Mouse (Mus musculus): ENCODE data around the gene Hoxc10.

Hoxc10 gene

GRCm38 (mm10) chr15:102945185-102946077 lies 21.2 kb upstream of the Hoxc10 start:
- DNase-seq: no peak

- no peak for DNase-seq
These were observed 19.3 kb upstream of the Hoxc10 start for GRCm38 (mm10) chr15:102947276-102947675.

GRCm38 (mm10) chr15:102948842-102949241 lies 17.8 kb upstream of the Hoxc10 start:
- DNase-seq: no peak

GRCm38 (mm10) chr15:102949696-102950095 lies 16.9 kb upstream of the Hoxc10 start:
- no peak for DNase-seq

- DNase-seq: no peak
These were observed 15.7 kb upstream of the Hoxc10 start for GRCm38 (mm10) chr15:102950877-102951276.

GRCm38 (mm10) chr15:102953561-102953960 lies 13.0 kb upstream of the Hoxc10 start:
- no peak for DNase-seq

- DNase-seq: no peak
These were observed 12.2 kb upstream of the Hoxc10 start, which contains the start of gene Hoxc11 for GRCm38 (mm10) chr15:102954192-102955006. Hoxc11 (plus strand) TSS chr15:102954427.

DNA sequence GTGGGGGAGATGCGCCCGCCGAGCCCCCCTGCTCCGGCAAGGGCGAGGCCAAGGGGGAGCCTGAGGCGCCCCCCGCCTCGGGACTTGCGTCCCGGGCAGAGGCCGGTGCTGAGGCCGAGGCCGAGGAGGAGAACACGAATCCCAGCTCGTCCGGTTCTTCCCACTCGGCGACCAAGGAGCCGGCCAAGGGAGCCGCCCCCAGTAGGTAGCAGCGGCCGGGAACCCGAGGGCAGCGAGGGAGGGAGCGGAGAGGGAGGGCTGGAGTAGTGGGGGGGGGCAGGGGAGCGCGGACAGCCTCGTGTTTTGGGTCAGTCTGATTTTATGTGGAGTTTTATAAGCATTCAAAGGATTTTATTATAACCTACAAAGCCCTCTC lies 11.6 kb upstream of the Hoxc10 start:
- DNase-seq: no peak

GRCm38 (mm10) chr15:102955833-102956640 lies 10.6 kb upstream of the Hoxc10 start:
- no peak for DNase-seq

GRCm38 (mm10) chr15:102956906-102957305 lies 9.7 kb upstream of the Hoxc10 start:
- no peak for DNase-seq

- no peak for DNase-seq
These were observed 6.9 kb upstream of the Hoxc10 start for GRCm38 (mm10) chr15:102959663-102960191.

DNA sequence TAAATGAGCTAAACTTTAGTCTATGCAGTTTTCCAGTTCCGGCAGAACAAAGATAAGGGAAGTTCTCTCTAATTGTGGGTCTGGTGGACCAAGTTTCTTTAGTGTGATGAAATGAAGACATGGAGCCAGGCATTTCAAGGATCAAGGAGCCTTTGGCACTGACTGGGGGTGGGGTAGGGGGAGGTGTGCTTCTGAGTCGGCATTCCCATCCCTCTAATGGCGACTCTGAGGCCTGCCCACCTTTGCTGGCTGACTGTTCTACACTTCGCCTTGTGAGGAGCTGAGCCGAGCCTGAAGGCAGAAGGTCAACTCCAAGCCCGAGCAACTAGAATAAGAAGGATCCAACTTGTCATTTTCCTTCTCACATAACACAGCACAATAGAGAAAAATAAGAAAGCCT lies 4.9 kb upstream of the Hoxc10 start:
- no peak for DNase-seq

- no peak for DNase-seq
These were observed 4.1 kb upstream of the Hoxc10 start for GRCm38 (mm10) chr15:102962492-102962891.

- no peak for DNase-seq
These were observed 3.3 kb upstream of the Hoxc10 start for GRCm38 (mm10) chr15:102963259-102963658.

DNA sequence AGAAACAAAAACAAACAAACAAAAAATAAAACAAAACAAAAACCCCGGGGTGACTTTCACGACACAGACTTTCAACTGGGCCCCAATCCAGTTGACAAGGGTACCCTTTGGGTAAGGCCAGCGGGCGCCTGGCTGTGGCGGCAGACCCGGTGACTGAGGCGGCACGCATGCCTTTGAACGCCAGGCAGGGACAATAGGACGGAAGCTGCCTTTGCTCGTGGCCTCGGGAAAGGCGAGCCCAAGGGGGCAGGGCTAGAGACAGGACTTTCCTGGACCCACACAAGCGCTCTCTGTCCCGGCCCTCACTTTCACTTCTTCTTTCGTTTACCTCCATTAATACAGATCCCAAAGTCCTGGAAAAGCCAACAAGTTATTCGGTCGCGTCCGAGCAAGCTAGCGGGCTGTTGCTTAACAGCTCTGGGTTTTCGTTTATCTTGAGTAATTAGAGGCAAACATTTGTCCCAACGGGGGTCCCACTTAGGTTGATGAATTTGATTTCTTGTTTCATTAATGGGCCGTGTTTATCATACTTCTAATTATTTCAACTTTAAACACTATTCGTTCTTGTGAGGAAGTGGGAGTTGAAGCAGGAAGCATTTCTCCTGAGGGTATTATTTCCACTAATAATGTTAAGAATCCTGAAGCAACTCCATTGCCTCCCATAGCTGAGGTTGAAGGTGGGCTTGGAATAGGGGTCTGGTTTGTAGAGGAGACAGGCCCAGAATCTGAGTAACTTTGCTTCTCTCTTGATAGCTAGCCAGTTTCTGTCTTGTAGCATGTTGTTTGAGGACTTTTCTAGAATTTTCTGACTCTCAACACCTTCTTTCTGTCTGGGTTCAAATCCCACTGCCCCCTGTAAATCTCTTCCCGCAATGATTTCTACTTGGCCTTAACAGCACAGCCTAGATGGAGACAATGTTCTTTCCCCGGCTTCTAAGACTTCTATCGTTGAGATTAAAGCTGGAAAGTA lies 2.6 kb upstream of the Hoxc10 start:
- DNase-seq: peak; percentile 82

DNA sequence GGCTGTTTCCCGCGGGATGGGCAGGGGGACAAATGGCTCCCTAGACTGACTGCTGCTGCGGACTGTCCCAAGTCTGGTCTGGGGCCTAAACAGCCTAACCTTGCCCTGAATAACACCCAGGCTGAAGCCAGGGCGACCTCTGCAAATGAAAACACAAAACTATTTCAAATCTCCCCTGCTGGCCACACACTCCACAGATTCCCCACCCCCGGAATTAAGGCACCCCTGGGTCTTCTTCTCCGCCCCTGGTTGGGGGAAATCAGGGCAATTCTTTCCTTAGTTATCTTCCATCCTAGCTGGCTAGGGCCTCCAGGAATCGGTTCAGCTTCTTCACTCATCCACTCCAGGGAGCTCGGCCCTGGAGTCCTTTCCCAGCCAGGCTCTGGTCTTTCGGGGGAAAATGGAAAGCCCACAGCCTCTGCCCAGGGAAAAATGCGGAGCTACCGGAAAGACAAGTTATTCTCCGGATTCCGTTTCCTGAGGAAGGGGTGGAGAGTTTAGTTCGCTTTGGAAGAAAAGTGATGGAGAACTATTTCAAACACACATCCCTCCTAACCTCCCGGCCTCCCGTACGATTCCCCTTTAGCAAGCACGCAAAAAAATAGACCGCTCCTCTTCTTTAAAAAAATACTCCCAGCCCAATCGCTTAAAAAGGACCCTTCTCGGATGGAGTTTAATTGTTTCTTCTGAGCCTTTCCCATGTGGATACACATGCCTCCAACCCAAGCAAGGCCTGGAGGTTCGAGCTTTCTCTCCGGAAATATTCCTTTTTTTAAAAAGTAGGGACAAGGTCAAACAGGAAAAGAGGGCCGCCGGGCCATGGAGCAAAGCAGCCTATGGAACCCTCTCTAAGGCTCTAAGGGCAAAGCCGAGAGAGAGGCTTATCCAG lies 1.3 kb upstream of the Hoxc10 start:
- no peak for DNase-seq

- peak; percentile 97 for DNase-seq
These were observed 462 bp upstream of the Hoxc10 start for GRCm38 (mm10) chr15:102965892-102966775.

DNA sequence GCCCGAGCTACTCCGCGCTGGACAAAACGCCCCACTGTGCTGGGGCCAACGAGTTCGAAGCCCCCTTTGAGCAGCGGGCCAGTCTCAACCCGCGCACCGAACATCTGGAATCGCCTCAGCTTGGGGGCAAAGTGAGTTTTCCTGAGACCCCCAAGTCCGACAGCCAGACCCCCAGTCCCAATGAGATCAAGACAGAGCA lies 615 bp downstream of the Hoxc10 start, which contains the start of gene Hoxc5:
Hoxc5 (plus strand) TSS at position 132 of the 199 bp plus-strand sequence.
- DNase-seq: no peak
